Mouse (Mus musculus) left cerebral cortex, adult 2 months (tissue): ENCODE results near the gene Ubap2l. TPM values are rescaled to one million over a fixed set of nuclear protein-coding genes. Genes with fewer than 3 reads are reported as not detected.

Experiments
- DNase-seq, 2 experiments: peaks; one replicate each; pipeline ENCODE4 v3.0.0; 2021 to 2022; ENCODE audit warnings: low spot score in 2 of 2, mixed read lengths in 1 of 2; ENCODE audit errors: extremely low spot score in 1 of 2
- H3K27ac ChIP-seq: fragments of 200-600 bp; 2 replicates; pipeline ENCODE4 v1.8.1; 2022
- H3K4me3 ChIP-seq: fragments of 200-600 bp; 2 replicates; pipeline ENCODE4 v1.8.1; 2022
- CTCF ChIP-seq: fragments of 200-600 bp; IDR thresholded peaks from 2 replicates; pipeline ENCODE4 v1.8.1; 2022; ENCODE audit warnings: antibody characterized with exemption, mild to moderate bottlenecking, moderate library complexity
- intact Hi-C: fragments of 180-260 bp; cut with DNase I; formaldehyde crosslinking; loops from one replicate; pipeline ENCODE4 v1.15.1; 2025
- total RNA-seq, 2 experiments: library from RNA; stranded (reverse); gene quantifications; 2 replicates each; pipeline ENCODE4 v1.2.3; 2021

Ubap2l gene
- total RNA-seq, 2 experiments from 2014 or later, result 180 to 197 TPM

GRCm38 (mm10) chr3:90065553-90065952 is 13.1 kb upstream of the Ubap2l start:
- DNase-seq, result peak; percentile 36 to 61
- intact Hi-C loops, result no loop called here
- no peak overlapping the region for H3K27ac ChIP-seq
- peak; percentile 89 for TF ChIP-seq CTCF
- H3K4me3 ChIP-seq, result no peak overlapping the region

DNA sequence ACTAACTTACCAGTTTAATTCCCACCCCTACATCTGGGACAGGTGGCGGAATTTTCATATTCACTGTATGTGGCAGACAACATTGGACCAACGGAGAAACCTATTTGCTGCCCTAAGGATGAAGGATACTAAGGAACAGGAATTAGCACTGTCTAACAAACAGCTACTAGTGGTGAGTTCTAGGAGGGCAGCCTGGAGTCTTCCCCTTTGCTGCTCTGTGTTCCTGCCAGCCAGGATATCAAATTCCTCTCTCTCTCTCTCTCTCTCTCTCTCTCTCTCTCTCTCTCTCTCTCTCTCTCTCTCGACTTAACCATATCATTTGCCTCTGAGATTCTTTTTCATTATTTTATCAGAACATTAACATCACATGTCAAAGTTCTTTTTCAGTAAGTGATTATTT is 12.0 kb upstream of the Ubap2l start:
- no peak; the same call in 1 of the 2 replicates for TF ChIP-seq CTCF
- H3K4me3 ChIP-seq, result no peak overlapping the region

DNA sequence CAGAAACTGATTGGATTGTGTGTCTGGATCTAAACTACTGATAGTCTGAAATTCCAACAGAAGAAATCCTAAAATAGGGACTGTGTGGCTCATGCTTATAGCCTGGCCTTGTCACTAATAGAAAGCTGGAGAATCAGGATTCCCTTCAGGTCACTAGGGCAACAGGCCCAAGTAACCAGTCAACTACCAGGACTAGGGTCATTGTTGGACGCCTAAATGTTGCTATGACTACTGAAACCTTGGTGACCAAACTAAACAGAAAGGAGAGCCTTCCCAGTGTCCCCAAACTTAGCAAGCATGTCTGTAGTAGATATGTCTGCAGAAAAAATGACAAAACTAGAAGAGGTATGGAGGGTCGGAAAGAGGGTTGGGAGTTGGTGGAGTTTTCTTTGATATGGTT is 10.1 kb upstream of the Ubap2l start:
- TF ChIP-seq CTCF, result no peak
- no peak overlapping the region for H3K27ac ChIP-seq
- intact Hi-C loops, result no loop called here
- DNase-seq, result no peak
- no peak overlapping the region for H3K4me3 ChIP-seq

More for the DNA sequence above, 12.0 kb upstream of the Ubap2l start:
- intact Hi-C loops, result no loop called here
- H3K27ac ChIP-seq, result no peak overlapping the region
- no peak for DNase-seq

GRCm38 (mm10) chr3:90061549-90061948 is 9.1 kb upstream of the Ubap2l start:
- Histone ChIP-seq H3K4me3 (no peak overlapping the region), H3K27ac (no peak overlapping the region)
- no peak for TF ChIP-seq CTCF
- DNase-seq, result no peak
- intact Hi-C loops, result no loop called here

DNA sequence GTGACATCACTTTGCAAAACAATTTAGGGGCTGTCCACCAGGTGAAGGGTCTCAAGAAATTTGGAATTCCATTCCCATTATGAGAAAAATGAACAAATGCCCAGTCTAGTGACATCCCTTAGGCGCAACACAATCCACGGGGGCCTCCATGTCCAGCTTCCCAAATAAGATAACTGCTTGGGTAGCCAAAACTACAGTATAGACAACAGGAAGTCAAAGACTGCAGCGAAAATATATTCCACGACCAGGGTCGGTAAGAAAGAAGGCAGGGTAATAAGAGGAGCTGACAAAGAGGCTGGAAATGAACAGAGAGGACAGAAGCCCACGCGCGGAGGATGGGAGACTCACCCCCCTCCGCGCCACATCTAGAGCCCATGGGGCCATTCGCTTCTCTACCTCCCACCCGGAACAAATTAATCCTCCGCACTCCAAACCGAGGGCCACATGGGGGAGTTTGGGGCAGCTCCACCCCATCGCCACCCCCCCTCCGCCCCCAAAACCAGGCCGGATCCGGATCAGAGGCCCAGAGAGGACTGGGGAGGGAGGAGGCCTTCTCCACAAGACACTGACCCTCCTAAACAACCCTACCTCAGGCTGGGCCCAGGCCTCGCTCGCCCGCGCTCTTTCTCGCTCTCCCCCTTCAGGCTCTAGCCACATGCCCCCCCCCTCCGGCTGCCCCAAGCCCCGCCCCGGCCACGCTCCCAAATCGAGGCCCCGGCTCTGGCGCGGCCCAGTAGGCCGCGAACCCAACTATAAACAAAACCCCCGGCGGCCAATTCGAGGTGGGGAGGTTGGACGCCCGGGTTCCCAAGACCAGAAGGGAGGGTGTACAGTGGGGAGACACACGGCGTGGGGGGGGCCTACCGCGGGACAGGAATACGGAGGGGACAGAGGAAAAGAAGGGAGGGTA is 732 bp downstream of the Ubap2l start, which contains the start of gene 4933434E20Rik:
Gene 4933434E20Rik, plus strand, starts transcription at position 196 of the 910 bp plus-strand sequence.
- intact Hi-C loops, result loop anchor here (2.0 to 10.0 kb wide), 3 partner anchors 25 to 277 kb away; partner anchors contain the start of gene Ube2q1
- H3K4me3 ChIP-seq, result peak within 1 kb of the TSS; percentile 81
- peak within 1 kb of the TSS; percentile 94 for H3K27ac ChIP-seq
- no peak; the same call in none of the 2 replicates for TF ChIP-seq CTCF
- DNase-seq, result peak; percentile 44 to 54

GRCm38 (mm10) chr3:90049691-90050090 is 2.7 kb downstream of the Ubap2l start:
- Histone ChIP-seq H3K4me3 (no peak overlapping the region), H3K27ac (no peak overlapping the region)
- DNase-seq, result no peak
- intact Hi-C loops, result loop anchor here (10.0 kb wide), 1 partner anchor 275 kb away; the partner anchor contains the start of gene Ube2q1
- TF ChIP-seq CTCF, result no peak

- intact Hi-C loops, result no loop called here
- no peak for TF ChIP-seq CTCF
- no peak overlapping the region for H3K27ac ChIP-seq
- no peak overlapping the region for H3K4me3 ChIP-seq
- DNase-seq, result no peak
Measured at GRCm38 (mm10) chr3:90036263-90036662, 16.2 kb downstream of the Ubap2l start.

DNA sequence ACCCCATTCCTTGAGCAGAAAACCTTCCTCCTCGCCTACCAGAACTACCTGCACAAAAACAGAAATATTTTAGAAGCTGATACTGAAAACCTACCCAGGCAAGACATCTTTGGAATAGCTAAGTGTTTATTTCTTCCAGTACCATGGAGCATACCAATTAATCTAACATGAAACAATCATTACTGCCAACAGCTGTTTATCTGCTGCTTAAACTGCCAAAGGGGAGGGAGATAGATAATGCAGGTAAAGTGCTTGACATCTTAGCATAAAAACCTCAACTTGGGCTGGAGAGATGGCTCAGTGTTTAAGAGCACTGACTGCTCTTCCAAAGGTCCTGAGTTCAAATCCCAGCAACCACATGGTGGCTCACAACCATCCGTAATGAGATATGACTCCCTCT is 17.8 kb downstream of the Ubap2l start:
- TF ChIP-seq CTCF, result no peak
- intact Hi-C loops, result no loop called here

GRCm38 (mm10) chr3:90016626-90017025 is 35.8 kb downstream of the Ubap2l start:
- DNase-seq, result no peak
- Histone ChIP-seq H3K27ac (no peak overlapping the region), H3K4me3 (no peak overlapping the region)
- TF ChIP-seq CTCF, result no peak
- intact Hi-C loops, result loop anchor here (2.0 kb wide), 1 partner anchor 14 kb away; no protein-coding TSS in a partner anchor

More for the DNA sequence above, 17.8 kb downstream of the Ubap2l start:
- Histone ChIP-seq H3K4me3 (no peak overlapping the region), H3K27ac (no peak overlapping the region)
- DNase-seq, result no peak

GRCm38 (mm10) chr3:90010291-90010690 is 42.1 kb downstream of the Ubap2l start:
- no peak for DNase-seq
- Histone ChIP-seq H3K27ac (no peak overlapping the region), H3K4me3 (no peak overlapping the region)
- TF ChIP-seq CTCF, result no peak
- intact Hi-C loops, result no loop called here

DNA sequence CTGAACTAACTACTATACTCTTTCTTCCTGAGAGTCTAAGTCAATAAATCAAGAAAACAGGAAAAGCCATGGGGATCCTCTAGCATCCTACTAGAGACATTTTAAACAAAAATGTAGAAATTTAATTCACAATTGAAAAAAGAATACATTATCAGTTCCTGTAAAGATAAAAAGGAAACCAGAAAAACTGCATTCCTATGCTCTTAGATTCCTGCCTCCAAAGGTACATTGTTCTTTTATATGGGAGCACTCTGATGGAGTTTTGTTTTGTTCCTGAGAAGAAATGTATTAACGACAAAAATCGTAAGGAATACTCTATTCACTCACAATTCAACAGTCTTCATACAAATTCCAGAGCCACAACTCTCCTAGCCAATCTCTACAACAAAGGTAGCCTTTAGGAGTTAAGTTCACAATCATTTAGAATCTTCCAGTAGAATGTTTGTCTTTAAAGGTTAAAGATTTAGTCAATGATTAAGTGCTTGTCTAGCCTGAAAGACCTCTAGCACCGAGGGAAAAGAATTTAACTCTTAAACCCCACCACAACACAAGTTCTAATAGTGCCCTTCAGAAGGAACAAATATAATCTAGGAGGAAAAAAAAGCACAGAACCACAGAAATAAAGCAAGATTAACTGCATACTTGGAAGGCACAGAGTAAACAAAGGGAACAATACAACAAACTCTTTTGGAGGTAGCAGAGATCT is 48.2 kb downstream of the Ubap2l start:
- Histone ChIP-seq H3K27ac (no peak overlapping the region), H3K4me3 (no peak overlapping the region)
- intact Hi-C loops, result no loop called here
- no peak for TF ChIP-seq CTCF
- no peak for DNase-seq

- Histone ChIP-seq H3K27ac (no peak overlapping the region; the same call in 1 of the 2 replicates), H3K4me3 (no peak overlapping the region)
- intact Hi-C loops, result loop anchor here (2.0 kb wide), 1 partner anchor 37 kb away; the partner anchor contains the start of gene Atp8b2
- TF ChIP-seq CTCF, result no peak
- DNase-seq, result no peak
Measured at GRCm38 (mm10) chr3:89999830-90000229, 52.6 kb downstream of the Ubap2l start.
